Mouse (Mus musculus) heart, adult 8-10 months (tissue): ENCODE data around the gene Nacc2. TPM values are rescaled to one million over a fixed set of nuclear protein-coding genes. Genes with fewer than 3 reads are reported as not detected.

ENCODE experiments used
- DNase-seq: peaks from one replicate; pipeline ENCODE4 v3.0.0; 2022; ENCODE audit warnings: low spot score
- total RNA-seq, 4 experiments: library from RNA; stranded (reverse); gene quantifications; 2 replicates each; pipeline ENCODE4 v1.2.4; 2022

The Nacc2 gene
- total RNA-seq, 4 experiments from 2014 or later: 27.6 to 44.2 (median 31.7) TPM

GRCm38 (mm10) chr2:26055747-26056102 lies 67.3 kb downstream of the Nacc2 start:
- no peak for DNase-seq

GRCm38 (mm10) chr2:26055046-26055746 lies 67.8 kb downstream of the Nacc2 start:
- DNase-seq: peak; percentile 35

- DNase-seq: no peak
Measured at GRCm38 (mm10) chr2:26052806-26053205, 70.2 kb downstream of the Nacc2 start.

GRCm38 (mm10) chr2:26048816-26049215 lies 74.2 kb downstream of the Nacc2 start:
- no peak for DNase-seq

- DNase-seq: no peak
Measured at GRCm38 (mm10) chr2:26044216-26044615, 78.8 kb downstream of the Nacc2 start.

- no peak for DNase-seq
Measured at GRCm38 (mm10) chr2:26042603-26043002, 80.4 kb downstream of the Nacc2 start.

- DNase-seq: no peak
Measured at GRCm38 (mm10) chr2:26041163-26041810, 81.7 kb downstream of the Nacc2 start.

- no peak for DNase-seq
Measured at GRCm38 (mm10) chr2:26039951-26040350, 83.1 kb downstream of the Nacc2 start.

GRCm38 (mm10) chr2:26037386-26037785 lies 85.6 kb downstream of the Nacc2 start:
- no peak for DNase-seq

- no peak for DNase-seq
Measured at GRCm38 (mm10) chr2:26034344-26035050, 88.5 kb downstream of the Nacc2 start.

- DNase-seq: no peak
Measured at GRCm38 (mm10) chr2:26030288-26030687, 92.7 kb downstream of the Nacc2 start.

GRCm38 (mm10) chr2:26024138-26025075 lies 98.6 kb downstream of the Nacc2 start:
- DNase-seq: no peak

GRCm38 (mm10) chr2:26022626-26023025 lies 100.4 kb downstream of the Nacc2 start:
- DNase-seq: no peak

GRCm38 (mm10) chr2:26022258-26022565 lies 100.8 kb downstream of the Nacc2 start:
- no peak for DNase-seq

GRCm38 (mm10) chr2:26021561-26022257 lies 101.3 kb downstream of the Nacc2 start, which contains the start of gene Ubac1:
Gene Ubac1, minus strand, starts transcription at chr2:26021747.
- DNase-seq: peak; percentile 86

GRCm38 (mm10) chr2:26020714-26021560 lies 102.1 kb downstream of the Nacc2 start:
- DNase-seq: no peak

GRCm38 (mm10) chr2:26019923-26020322 lies 103.1 kb downstream of the Nacc2 start:
- DNase-seq: no peak

GRCm38 (mm10) chr2:26017326-26017725 lies 105.7 kb downstream of the Nacc2 start:
- DNase-seq: no peak

GRCm38 (mm10) chr2:26013674-26014073 lies 109.3 kb downstream of the Nacc2 start:
- DNase-seq: no peak

- no peak for DNase-seq
Measured at GRCm38 (mm10) chr2:26011420-26011819, 111.6 kb downstream of the Nacc2 start.
